Mouse (Mus musculus): Measurements from ENCODE around the gene Macf1. TPM values are rescaled to one million over a fixed set of nuclear protein-coding genes. Genes with fewer than 3 reads are reported as not detected.
"Not testable (repeated sequence)": the region's sequence is repeated elsewhere in the genome, so short reads cannot be mapped to it uniquely, and the experiment has no call there.

Gene Macf1
- polyA plus RNA-seq, 1 experiment from 2014 or later = 80.2 TPM

- 89% methylated on average over 1 of the region's 1 CpGs for WGBS
- Histone ChIP-seq H3K27ac (peak overlapping the region; percentile 100), H3K36me3 (0 out of 2 replicates have a peak, but pooled peaks cover 10% of the 10 kb centered on the region), H3K4me3 (no peak overlapping the region), H3K9ac (no peak overlapping the region), H3K27me3 (no peaks in the 10 kb centered on the region), H3K4me1 (peaks cover 55% of the 10 kb centered on the region), H3K9me3 (replicated peaks) (no peaks in the 10 kb centered on the region), H3K4me2 (replicated peaks) (peak overlapping the region; percentile 74; the same call in 1 of the 2 replicates)
- no peak for ATAC-seq (ENCODE audit: low FRiP score)
Observed at GRCm38 (mm10) chr4:123666517-123666916, 17.6 kb downstream of the Macf1 start.

GRCm38 (mm10) chr4:123665681-123666278, 18.4 kb downstream of the Macf1 start:
- Histone ChIP-seq H3K36me3 (0 out of 2 replicates have a peak, but pooled peaks cover 2% of the 10 kb centered on the region), H3K4me3 (peak overlapping the region; percentile 93), H3K9ac (peak overlapping the region; percentile 99), H3K27ac (peak overlapping the region; percentile 100), H3K4me1 (peaks cover 54% of the 10 kb centered on the region), H3K27me3 (no peaks in the 10 kb centered on the region), H3K9me3 (replicated peaks) (no peaks in the 10 kb centered on the region), H3K4me2 (replicated peaks) (peak overlapping the region; percentile 74)
- 31% methylated on average over 11 of the region's 11 CpGs for WGBS
- no peak for ATAC-seq (ENCODE audit: low FRiP score)

GRCm38 (mm10) chr4:123664951-123665661, 19.1 kb downstream of the Macf1 start:
- Histone ChIP-seq H3K4me1 (peaks cover 47% of the 10 kb centered on the region), H3K27me3 (no peaks in the 10 kb centered on the region), H3K9me3 (replicated peaks) (no peaks in the 10 kb centered on the region), H3K4me2 (replicated peaks) (peak overlapping the region; percentile 74), H3K4me3 (peak overlapping the region; percentile 93), H3K36me3 (no peaks in the 10 kb centered on the region), H3K27ac (peak overlapping the region; percentile 100), H3K9ac (peak overlapping the region; percentile 99)
- peak; percentile 43 for ATAC-seq (ENCODE audit: low FRiP score)
- WGBS = under 1% methylated on average over 31 of the region's 58 CpGs

GRCm38 (mm10) chr4:123664021-123664950, 19.9 kb downstream of the Macf1 start:
- Histone ChIP-seq H3K4me3 (peak overlapping the region; percentile 93), H3K4me1 (peaks cover 46% of the 10 kb centered on the region), H3K36me3 (no peaks in the 10 kb centered on the region), H3K9ac (peak overlapping the region; percentile 99), H3K9me3 (replicated peaks) (no peaks in the 10 kb centered on the region), H3K4me2 (replicated peaks) (peak overlapping the region; percentile 74), H3K27me3 (no peaks in the 10 kb centered on the region), H3K27ac (peak overlapping the region; percentile 100)
- ATAC-seq (ENCODE audit: low FRiP score) = peak; percentile 74
- WGBS = under 1% methylated on average over 104 of the region's 125 CpGs

- Histone ChIP-seq H3K9me3 (replicated peaks) (no peaks in the 10 kb centered on the region), H3K4me1 (peaks cover 46% of the 10 kb centered on the region), H3K4me2 (replicated peaks) (peak overlapping the region; percentile 74), H3K4me3 (peak overlapping the region; percentile 93), H3K9ac (peak overlapping the region; percentile 99), H3K36me3 (no peaks in the 10 kb centered on the region), H3K27me3 (no peaks in the 10 kb centered on the region), H3K27ac (peak overlapping the region; percentile 100)
- ATAC-seq (ENCODE audit: low FRiP score) = no peak; the same call in 1 of the 2 replicates
- 0% methylated on average over 12 of the region's 12 CpGs for WGBS
Observed at GRCm38 (mm10) chr4:123663688-123663965, 20.5 kb downstream of the Macf1 start.

GRCm38 (mm10) chr4:123662914-123663687, 21.1 kb downstream of the Macf1 start:
- Histone ChIP-seq H3K9me3 (replicated peaks) (no peaks in the 10 kb centered on the region), H3K4me3 (peak overlapping the region; percentile 93), H3K9ac (peak overlapping the region; percentile 99), H3K27ac (peak overlapping the region; percentile 100), H3K4me1 (peaks cover 46% of the 10 kb centered on the region), H3K36me3 (no peaks in the 10 kb centered on the region), H3K4me2 (replicated peaks) (peak overlapping the region; percentile 74), H3K27me3 (no peaks in the 10 kb centered on the region)
- no peak for ATAC-seq (ENCODE audit: low FRiP score)
- 2% methylated on average over 15 of the region's 15 CpGs for WGBS

GRCm38 (mm10) chr4:123658175-123658574, 26.0 kb downstream of the Macf1 start:
- ATAC-seq (ENCODE audit: low FRiP score) = no peak
- Histone ChIP-seq H3K9ac (no peak overlapping the region), H3K36me3 (no peaks in the 10 kb centered on the region), H3K9me3 (replicated peaks) (no peaks in the 10 kb centered on the region), H3K4me1 (peaks cover 20% of the 10 kb centered on the region), H3K4me3 (no peak overlapping the region), H3K27me3 (no peaks in the 10 kb centered on the region), H3K4me2 (replicated peaks) (no peak overlapping the region), H3K27ac (no peak overlapping the region)
- 91% methylated on average over 1 of the region's 1 CpGs for WGBS

GRCm38 (mm10) chr4:123655245-123655644, 28.9 kb downstream of the Macf1 start:
- WGBS = 90% methylated on average over 5 of the region's 5 CpGs
- Histone ChIP-seq H3K27me3 (no peaks in the 10 kb centered on the region), H3K9ac (no peak overlapping the region), H3K4me2 (replicated peaks) (no peak overlapping the region), H3K4me1 (no peaks in the 10 kb centered on the region), H3K4me3 (no peak overlapping the region), H3K36me3 (no peaks in the 10 kb centered on the region), H3K9me3 (replicated peaks) (no peaks in the 10 kb centered on the region), H3K27ac (no peak overlapping the region)
- no peak for ATAC-seq (ENCODE audit: low FRiP score)

GRCm38 (mm10) chr4:123654566-123654965, 29.6 kb downstream of the Macf1 start:
- Histone ChIP-seq H3K27ac (no peak overlapping the region), H3K4me1 (no peaks in the 10 kb centered on the region), H3K9ac (no peak overlapping the region), H3K27me3 (no peaks in the 10 kb centered on the region), H3K4me2 (replicated peaks) (no peak overlapping the region), H3K9me3 (replicated peaks) (no peaks in the 10 kb centered on the region), H3K4me3 (no peak overlapping the region), H3K36me3 (no peaks in the 10 kb centered on the region)
- no peak for ATAC-seq (ENCODE audit: low FRiP score)
- 94% methylated on average over 4 of the region's 4 CpGs for WGBS

GRCm38 (mm10) chr4:123653446-123653845, 30.7 kb downstream of the Macf1 start:
- H3K9ac ChIP-seq; ATAC-seq (ENCODE audit: low FRiP score); H3K4me3 ChIP-seq; H3K4me2 ChIP-seq (replicated peaks); H3K36me3 ChIP-seq; H3K9me3 ChIP-seq (replicated peaks); H3K27ac ChIP-seq; H3K4me1 ChIP-seq; H3K27me3 ChIP-seq: not testable (repeated sequence)
- 94% methylated on average over 5 of the region's 5 CpGs for WGBS

- H3K4me3 ChIP-seq = no peak overlapping the region
- 93% methylated on average over 3 of the region's 3 CpGs for WGBS
- H3K9me3 ChIP-seq (replicated peaks) = no peaks in the 10 kb centered on the region
- ATAC-seq (ENCODE audit: low FRiP score) = no peak
- no peak overlapping the region for H3K4me2 ChIP-seq (replicated peaks)
- H3K4me1 ChIP-seq = no peaks in the 10 kb centered on the region
- H3K27ac ChIP-seq = no peak overlapping the region
- peaks cover 3% of the 10 kb centered on the region; the same call in 1 of the 2 replicates for H3K36me3 ChIP-seq
- H3K9ac ChIP-seq = no peak overlapping the region
- H3K27me3 ChIP-seq = no peaks in the 10 kb centered on the region
Observed at GRCm38 (mm10) chr4:123652130-123652529, 32.0 kb downstream of the Macf1 start.
